Mouse (Mus musculus): ENCODE data around the gene Hnrnpul1. TPM values are rescaled to one million over a fixed set of nuclear protein-coding genes. Genes with fewer than 3 reads are reported as not detected.

Hnrnpul1 gene
- polyA plus RNA-seq, 1 experiment from 2014 or later, result 55.2 TPM

DNA sequence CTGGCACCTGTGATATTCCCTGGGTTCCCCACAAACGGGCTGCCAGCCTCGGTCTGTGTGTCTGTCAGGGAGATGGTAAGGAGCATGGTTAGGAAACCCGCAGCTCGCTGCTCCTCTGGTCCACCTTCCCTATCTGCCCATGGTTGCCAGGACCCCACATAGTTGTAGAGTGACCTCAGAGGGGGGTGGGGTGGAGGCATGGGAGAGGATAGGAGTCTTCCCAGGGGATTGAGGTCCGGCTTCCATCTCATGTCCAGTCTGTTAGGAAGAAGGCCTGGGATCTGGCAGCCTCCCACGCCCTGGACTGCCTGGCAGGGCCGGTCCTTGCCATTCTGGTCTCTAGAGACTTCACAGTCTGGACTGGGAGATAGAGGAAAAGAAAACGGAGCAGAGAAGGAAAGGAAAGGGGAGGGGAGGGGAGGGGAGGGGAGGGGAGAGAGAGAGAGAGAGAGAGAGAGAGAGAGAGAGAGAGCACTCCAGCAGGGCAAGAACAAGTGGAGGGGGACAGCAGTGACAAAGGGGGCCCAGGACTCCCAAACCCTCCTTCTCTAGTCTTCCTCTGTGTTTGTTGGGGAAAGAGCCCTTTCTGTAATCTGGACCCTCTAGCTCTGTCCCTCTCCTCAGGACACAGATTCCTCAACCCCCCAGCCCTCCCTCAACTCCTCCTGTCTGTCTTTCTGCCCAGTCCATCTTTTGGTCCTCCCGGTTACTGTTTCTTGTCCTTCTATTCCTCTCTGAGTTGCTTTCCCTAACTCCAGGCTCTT, 33.1 kb upstream of the Hnrnpul1 start:
- H3K36me3 ChIP-seq, result no peaks in the 10 kb centered on the region
- 30% methylated on average over 9 of the region's 9 CpGs for WGBS
- peaks cover 12% of the 10 kb centered on the region for H3K27me3 ChIP-seq (ENCODE audit: low read depth, poor library complexity, severe bottlenecking)
- no peaks in the 10 kb centered on the region for H3K9me3 ChIP-seq (replicated peaks)
- peak overlapping the region; percentile 86 for H3K27ac ChIP-seq (replicated peaks)
- H3K4me3 ChIP-seq, result peak overlapping the region; percentile 65
- no peak for DNase-seq (ENCODE audit: low spot score)
- peaks cover 29% of the 10 kb centered on the region for H3K4me1 ChIP-seq

GRCm38 (mm10) chr7:25786974-25787373, 32.4 kb upstream of the Hnrnpul1 start:
- H3K27ac ChIP-seq (replicated peaks), result no peak overlapping the region
- peaks cover 33% of the 10 kb centered on the region for H3K4me1 ChIP-seq
- H3K4me3 ChIP-seq, result no peak overlapping the region
- H3K9me3 ChIP-seq (replicated peaks), result no peaks in the 10 kb centered on the region
- peaks cover 12% of the 10 kb centered on the region for H3K27me3 ChIP-seq (ENCODE audit: low read depth, poor library complexity, severe bottlenecking)
- DNase-seq (ENCODE audit: low spot score), result no peak
- 80% methylated on average over 4 of the region's 4 CpGs for WGBS
- no peaks in the 10 kb centered on the region for H3K36me3 ChIP-seq

- Histone ChIP-seq H3K36me3 (no peaks in the 10 kb centered on the region), H3K27ac (replicated peaks) (peak overlapping the region; percentile 46; the same call in 1 of the 2 replicates), H3K27me3 (ENCODE audit: low read depth, poor library complexity, severe bottlenecking) (peaks cover 12% of the 10 kb centered on the region), H3K4me1 (peaks cover 46% of the 10 kb centered on the region), H3K4me3 (no peak overlapping the region), H3K9me3 (replicated peaks) (no peaks in the 10 kb centered on the region)
- WGBS, result 74% methylated on average over 4 of the region's 4 CpGs
- DNase-seq (ENCODE audit: low spot score), result no peak
These were observed 31.2 kb upstream of the Hnrnpul1 start for GRCm38 (mm10) chr7:25785752-25786151.

DNA sequence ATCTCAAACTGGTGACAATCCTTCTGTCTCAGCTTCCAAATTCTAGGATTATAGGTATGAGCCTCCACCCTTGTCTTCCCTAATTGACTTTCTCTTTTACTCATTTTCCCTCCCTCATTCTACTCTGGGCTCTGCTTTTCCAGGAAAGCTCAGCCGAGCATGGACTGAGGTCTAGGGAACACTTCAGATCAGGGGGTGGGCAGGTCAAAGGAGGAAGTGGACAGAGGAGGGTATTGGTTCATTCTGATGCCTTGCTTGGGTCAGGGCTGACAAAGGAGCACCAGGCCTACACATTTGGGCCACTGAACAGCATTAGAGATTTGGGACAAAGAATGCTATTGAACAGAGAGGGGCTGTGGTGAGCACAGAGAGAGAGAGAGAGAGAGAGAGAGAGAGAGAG, 30.3 kb upstream of the Hnrnpul1 start:
- Histone ChIP-seq H3K4me3 (no peak overlapping the region), H3K9me3 (replicated peaks) (no peaks in the 10 kb centered on the region), H3K27ac (replicated peaks) (no peak overlapping the region), H3K27me3 (ENCODE audit: low read depth, poor library complexity, severe bottlenecking) (peaks cover 10% of the 10 kb centered on the region), H3K4me1 (peaks cover 50% of the 10 kb centered on the region), H3K36me3 (no peaks in the 10 kb centered on the region)
- DNase-seq (ENCODE audit: low spot score), result no peak
- 38% methylated on average over 1 of the region's 1 CpGs for WGBS

GRCm38 (mm10) chr7:25783746-25784145, 29.2 kb upstream of the Hnrnpul1 start:
- no peak overlapping the region for H3K27ac ChIP-seq (replicated peaks)
- H3K4me1 ChIP-seq, result peaks cover 43% of the 10 kb centered on the region
- DNase-seq (ENCODE audit: low spot score), result no peak
- no peaks in the 10 kb centered on the region for H3K27me3 ChIP-seq (ENCODE audit: low read depth, poor library complexity, severe bottlenecking)
- WGBS, result 74% methylated on average over 8 of the region's 8 CpGs
- no peaks in the 10 kb centered on the region for H3K36me3 ChIP-seq
- H3K9me3 ChIP-seq (replicated peaks), result no peaks in the 10 kb centered on the region
- no peak overlapping the region for H3K4me3 ChIP-seq

DNA sequence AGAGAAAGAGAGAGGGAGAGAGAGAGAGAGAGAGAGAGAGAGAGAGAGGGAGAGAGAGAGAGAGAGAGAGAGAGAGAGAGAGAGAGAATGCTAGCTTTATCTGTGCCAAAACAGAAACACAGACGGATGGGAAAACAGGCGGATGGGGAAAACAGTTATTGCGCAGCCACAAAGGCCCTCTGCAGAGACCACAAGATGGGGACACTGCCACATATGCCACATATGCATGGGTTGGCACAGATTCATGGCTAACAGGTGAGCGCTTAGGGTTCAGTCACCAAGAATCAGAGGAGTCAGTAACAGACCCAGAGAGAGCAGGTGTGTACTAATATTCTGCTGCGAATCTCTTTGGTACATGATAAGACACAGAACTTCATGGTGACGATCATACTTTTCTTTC, 28.2 kb upstream of the Hnrnpul1 start:
- no peak overlapping the region for H3K27ac ChIP-seq (replicated peaks)
- DNase-seq (ENCODE audit: low spot score), result no peak
- no peaks in the 10 kb centered on the region for H3K27me3 ChIP-seq (ENCODE audit: low read depth, poor library complexity, severe bottlenecking)
- peaks cover 33% of the 10 kb centered on the region for H3K4me1 ChIP-seq
- WGBS, result 89% methylated on average over 6 of the region's 6 CpGs
- H3K36me3 ChIP-seq, result peaks cover 9% of the 10 kb centered on the region
- no peaks in the 10 kb centered on the region for H3K9me3 ChIP-seq (replicated peaks)
- H3K4me3 ChIP-seq, result no peak overlapping the region

GRCm38 (mm10) chr7:25781937-25782610, 27.5 kb upstream of the Hnrnpul1 start:
- DNase-seq (ENCODE audit: low spot score), result peak; percentile 21
- peak overlapping the region; percentile 82 for H3K27ac ChIP-seq (replicated peaks)
- WGBS, result 51% methylated on average over 11 of the region's 11 CpGs
- H3K27me3 ChIP-seq (ENCODE audit: low read depth, poor library complexity, severe bottlenecking), result no peaks in the 10 kb centered on the region
- no peaks in the 10 kb centered on the region for H3K9me3 ChIP-seq (replicated peaks)
- H3K4me1 ChIP-seq, result peaks cover 26% of the 10 kb centered on the region
- H3K36me3 ChIP-seq, result peaks cover 16% of the 10 kb centered on the region
- H3K4me3 ChIP-seq, result peak overlapping the region; percentile 46

- H3K27ac ChIP-seq (replicated peaks), result peak overlapping the region; percentile 82
- H3K4me1 ChIP-seq, result peaks cover 25% of the 10 kb centered on the region
- H3K9me3 ChIP-seq (replicated peaks), result no peaks in the 10 kb centered on the region
- WGBS, result 14% methylated on average over 33 of the region's 33 CpGs
- DNase-seq (ENCODE audit: low spot score), result no peak
- peak overlapping the region; percentile 46 for H3K4me3 ChIP-seq
- H3K36me3 ChIP-seq, result peaks cover 22% of the 10 kb centered on the region
- no peaks in the 10 kb centered on the region for H3K27me3 ChIP-seq (ENCODE audit: low read depth, poor library complexity, severe bottlenecking)
These were observed 26.9 kb upstream of the Hnrnpul1 start for GRCm38 (mm10) chr7:25781321-25781936.

GRCm38 (mm10) chr7:25780753-25781152, 26.2 kb upstream of the Hnrnpul1 start:
- Histone ChIP-seq H3K9me3 (replicated peaks) (no peaks in the 10 kb centered on the region), H3K4me3 (no peak overlapping the region), H3K27me3 (ENCODE audit: low read depth, poor library complexity, severe bottlenecking) (no peaks in the 10 kb centered on the region), H3K36me3 (peaks cover 24% of the 10 kb centered on the region), H3K4me1 (peaks cover 25% of the 10 kb centered on the region), H3K27ac (replicated peaks) (no peak overlapping the region)
- WGBS, result 29% methylated on average over 4 of the region's 4 CpGs
- no peak for DNase-seq (ENCODE audit: low spot score)

DNA sequence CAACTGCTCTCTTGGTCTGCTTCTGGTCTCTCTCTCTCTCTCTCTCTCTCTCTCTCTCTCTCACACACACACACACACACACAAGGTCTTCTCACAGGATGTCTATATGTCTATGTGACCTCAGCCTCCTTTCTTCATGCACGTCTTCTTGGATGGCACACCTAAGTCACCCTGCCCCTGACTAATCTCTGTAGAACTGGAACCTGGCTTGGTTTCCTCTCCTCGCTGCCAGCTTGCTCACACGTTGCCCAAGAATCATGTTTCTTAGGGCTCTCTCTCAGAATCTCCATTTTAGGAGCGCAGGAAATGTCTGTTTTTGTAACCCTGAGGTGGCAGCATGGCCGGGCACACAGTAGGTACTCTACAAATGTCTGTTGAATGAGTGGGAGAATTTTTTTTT, 25.5 kb upstream of the Hnrnpul1 start:
- H3K9me3 ChIP-seq (replicated peaks), result no peaks in the 10 kb centered on the region
- H3K4me3 ChIP-seq, result no peak overlapping the region
- no peak for DNase-seq (ENCODE audit: low spot score)
- H3K27ac ChIP-seq (replicated peaks), result no peak overlapping the region
- H3K27me3 ChIP-seq (ENCODE audit: low read depth, poor library complexity, severe bottlenecking), result no peaks in the 10 kb centered on the region
- peaks cover 24% of the 10 kb centered on the region for H3K36me3 ChIP-seq
- WGBS, result 90% methylated on average over 5 of the region's 5 CpGs
- peaks cover 25% of the 10 kb centered on the region for H3K4me1 ChIP-seq

DNA sequence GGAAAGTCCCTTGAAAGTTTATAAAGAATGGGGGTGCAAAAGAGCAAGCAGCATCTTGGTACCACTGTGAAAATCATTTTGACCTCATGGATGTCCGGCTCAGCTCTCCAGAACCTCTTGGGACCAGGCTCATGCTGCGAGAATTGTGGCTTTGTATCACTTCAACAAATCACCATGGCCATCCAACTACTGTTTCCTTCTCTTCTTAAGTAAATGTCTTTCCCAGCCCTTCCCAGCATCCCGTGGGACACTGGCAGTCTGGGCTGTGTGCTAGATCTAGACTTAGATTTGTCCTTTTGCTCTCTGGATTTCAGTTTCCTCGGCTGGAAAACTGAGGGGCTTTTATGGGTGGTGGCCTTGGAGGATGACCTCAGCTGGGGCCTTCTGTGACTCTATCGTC, 13.7 kb upstream of the Hnrnpul1 start:
- H3K27ac ChIP-seq (replicated peaks), result no peak overlapping the region
- no peak for DNase-seq (ENCODE audit: low spot score)
- 91% methylated on average over 5 of the region's 5 CpGs for WGBS
- H3K4me1 ChIP-seq, result no peaks in the 10 kb centered on the region
- no peaks in the 10 kb centered on the region for H3K9me3 ChIP-seq (replicated peaks)
- H3K4me3 ChIP-seq, result no peak overlapping the region
- H3K27me3 ChIP-seq (ENCODE audit: low read depth, poor library complexity, severe bottlenecking), result no peaks in the 10 kb centered on the region
- H3K36me3 ChIP-seq, result peaks cover 49% of the 10 kb centered on the region

GRCm38 (mm10) chr7:25766108-25766507, 11.6 kb upstream of the Hnrnpul1 start:
- no peak for DNase-seq (ENCODE audit: low spot score)
- Histone ChIP-seq H3K27ac (replicated peaks) (no peak overlapping the region), H3K4me1 (no peaks in the 10 kb centered on the region), H3K9me3 (replicated peaks) (no peaks in the 10 kb centered on the region), H3K27me3 (ENCODE audit: low read depth, poor library complexity, severe bottlenecking) (no peaks in the 10 kb centered on the region), H3K4me3 (no peak overlapping the region), H3K36me3 (peaks cover 41% of the 10 kb centered on the region)
- WGBS, result 90% methylated on average over 6 of the region's 6 CpGs

DNA sequence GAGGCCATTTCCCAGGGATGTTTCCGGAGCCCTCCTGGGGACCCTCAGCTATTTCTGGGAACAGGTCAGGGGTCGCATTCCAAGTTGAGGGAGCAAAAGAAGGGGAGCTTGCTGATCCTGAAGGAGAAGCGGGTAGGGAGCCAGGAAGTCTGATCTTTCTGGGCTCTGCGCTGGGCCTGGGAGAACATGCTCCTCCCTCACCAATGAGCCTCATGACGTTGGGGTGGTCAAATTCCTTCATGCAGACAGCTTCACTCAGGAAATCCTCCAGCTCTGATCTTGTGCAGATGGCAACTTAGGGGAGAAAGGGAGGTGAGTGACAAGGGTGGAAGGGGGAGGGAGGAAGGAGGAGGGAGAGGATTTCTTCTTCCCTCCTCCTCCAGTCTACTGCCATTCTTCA, 9.7 kb upstream of the Hnrnpul1 start:
- Histone ChIP-seq H3K9me3 (replicated peaks) (no peaks in the 10 kb centered on the region), H3K4me1 (no peaks in the 10 kb centered on the region), H3K4me3 (no peak overlapping the region), H3K27me3 (ENCODE audit: low read depth, poor library complexity, severe bottlenecking) (no peaks in the 10 kb centered on the region), H3K36me3 (peaks cover 32% of the 10 kb centered on the region), H3K27ac (replicated peaks) (no peak overlapping the region)
- DNase-seq (ENCODE audit: low spot score), result no peak
- 61% methylated on average over 5 of the region's 5 CpGs for WGBS

Data from midbrain, embryonic 10.5 days (tissue).